Mouse (Mus musculus) left cerebral cortex, adult 8-10 months (tissue): Measurements from ENCODE around the gene Gm9922. TPM values are rescaled to one million over a fixed set of nuclear protein-coding genes. Genes with fewer than 3 reads are reported as not detected.
A peak's percentile ranks its signal among the peaks of the same experiment; 100 is the strongest.

Source experiments
- DNase-seq, 2 experiments: peaks; one replicate each; pipeline ENCODE4 v3.0.0; 2022; ENCODE audit warnings: low spot score in 2 of 2
- total RNA-seq, 4 experiments: library from RNA; stranded (reverse); gene quantifications; 2 replicates each; pipeline ENCODE4 v1.2.4; 2022

The Gm9922 gene
- not detected for total RNA-seq

DNA sequence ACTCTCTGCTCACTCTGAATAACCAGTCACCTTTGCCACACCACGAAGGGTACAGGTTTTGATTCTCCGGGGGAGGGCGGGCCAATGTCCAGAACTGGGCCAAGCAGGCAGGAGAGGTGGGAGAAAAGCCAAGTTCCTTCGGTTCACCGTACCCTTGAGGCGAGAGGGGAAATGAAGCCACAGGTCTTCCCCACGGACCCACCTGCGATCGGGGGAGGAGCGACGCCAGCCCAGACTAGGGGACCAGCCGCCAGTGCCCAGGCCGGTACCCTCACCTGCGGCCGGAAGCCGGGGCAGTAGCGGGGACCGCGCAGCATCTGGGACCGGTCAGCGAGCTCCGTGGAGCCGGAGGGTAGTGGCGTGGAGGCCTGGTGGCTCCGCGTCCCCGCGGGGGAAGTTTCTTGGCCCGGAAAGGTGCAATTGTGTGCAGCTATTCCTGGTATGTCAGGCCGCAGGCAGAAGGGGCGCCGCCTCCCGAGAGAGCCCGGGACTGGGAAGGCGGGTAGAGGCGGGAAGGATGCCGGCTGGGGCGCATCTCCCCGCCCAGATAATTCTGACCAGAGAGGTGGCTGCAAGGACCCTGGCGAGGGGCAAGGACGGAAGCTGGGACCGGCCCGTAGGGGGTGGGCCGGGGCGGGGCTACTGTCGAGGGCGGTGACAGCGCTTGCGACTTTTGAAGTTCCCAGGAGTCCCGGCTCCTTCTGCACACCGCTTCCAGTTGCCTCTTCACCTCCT, at the start of gene Gm9922, which contains the start of gene Lmo7:
Gene Gm9922 (minus strand): TSS at position 578 of the 735 bp plus-strand sequence.
Gene Lmo7 (plus strand): TSS at position 721 of the 735 bp plus-strand sequence.
- peak; percentile 6 to 14 for DNase-seq

DNA sequence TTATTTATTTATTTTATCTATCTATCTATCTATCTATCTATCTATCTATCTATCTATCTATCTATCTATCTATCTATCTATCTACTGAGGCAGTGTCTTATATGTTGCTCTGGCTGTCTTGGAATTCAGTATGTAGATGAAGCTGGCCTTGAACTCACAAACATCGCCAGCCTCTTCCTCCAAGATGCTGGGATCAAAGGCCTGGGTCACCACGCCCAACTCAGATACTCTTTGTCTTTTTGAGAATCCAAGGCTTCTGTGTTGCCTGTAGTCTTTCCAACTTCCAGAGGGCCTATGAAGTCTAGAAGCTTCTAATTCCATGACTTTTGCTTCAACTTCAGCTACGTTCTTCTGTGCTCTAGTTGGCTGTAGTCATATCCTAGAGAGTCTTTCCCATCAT, 48.8 kb upstream of the Gm9922 start:
- DNase-seq = no peak

DNA sequence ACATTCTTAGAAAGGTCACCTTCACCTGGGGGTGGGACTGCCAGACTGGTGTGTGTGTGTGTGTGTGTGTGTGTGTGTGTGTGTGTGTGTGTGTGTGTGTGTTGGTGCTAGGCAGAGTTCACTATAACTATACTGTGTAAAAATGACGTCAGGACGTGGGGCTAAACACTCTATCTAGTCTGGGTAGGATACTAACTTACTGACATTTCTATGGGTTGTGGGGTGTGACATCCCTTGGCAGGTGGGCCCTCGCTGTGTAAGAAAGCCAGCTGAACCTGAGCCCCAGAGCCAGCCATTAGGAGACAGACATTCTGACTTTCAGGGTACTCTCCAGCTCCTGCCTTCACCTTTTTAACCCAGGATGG, 47.5 kb upstream of the Gm9922 start:
- no peak for DNase-seq

DNA sequence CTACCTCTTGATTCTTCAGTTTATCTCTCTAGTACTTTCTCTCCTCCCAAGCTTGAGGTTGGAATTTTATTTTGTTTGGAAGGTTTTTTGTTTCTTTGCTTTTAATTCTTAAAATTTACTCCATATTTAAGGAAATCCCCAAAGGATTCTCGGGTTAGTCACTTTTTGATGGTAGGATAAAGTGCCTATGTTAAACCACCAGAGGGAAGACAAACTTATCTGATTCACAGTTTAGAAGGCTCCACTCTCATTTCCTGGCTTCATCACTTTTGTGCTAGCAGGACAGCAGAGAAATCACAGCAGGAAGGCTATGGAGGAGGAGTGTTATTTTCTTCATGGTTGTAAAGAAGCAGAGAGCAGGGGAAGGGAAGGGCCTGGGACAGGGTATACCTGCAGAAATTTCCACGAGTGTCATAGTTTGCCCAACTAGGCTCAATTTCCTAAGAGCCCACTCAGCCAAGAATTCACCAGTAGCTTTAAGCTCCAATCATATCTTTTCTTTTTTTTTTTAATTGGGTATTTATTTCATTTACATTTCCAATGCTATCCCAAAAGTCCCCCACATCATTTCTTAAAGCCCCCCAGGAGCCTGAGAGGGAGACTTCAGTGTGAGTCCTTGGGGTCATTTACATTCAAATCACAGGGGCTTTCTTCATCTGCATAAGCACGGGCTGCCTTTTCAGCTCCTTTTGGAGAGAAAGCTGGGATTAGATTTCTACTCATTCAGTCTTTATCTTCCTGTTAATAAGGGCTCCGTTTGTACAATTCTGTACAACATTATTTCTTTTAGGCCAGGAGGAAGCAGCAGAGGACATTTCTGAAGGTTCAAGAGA, 46.9 kb upstream of the Gm9922 start:
- DNase-seq = no peak

DNA sequence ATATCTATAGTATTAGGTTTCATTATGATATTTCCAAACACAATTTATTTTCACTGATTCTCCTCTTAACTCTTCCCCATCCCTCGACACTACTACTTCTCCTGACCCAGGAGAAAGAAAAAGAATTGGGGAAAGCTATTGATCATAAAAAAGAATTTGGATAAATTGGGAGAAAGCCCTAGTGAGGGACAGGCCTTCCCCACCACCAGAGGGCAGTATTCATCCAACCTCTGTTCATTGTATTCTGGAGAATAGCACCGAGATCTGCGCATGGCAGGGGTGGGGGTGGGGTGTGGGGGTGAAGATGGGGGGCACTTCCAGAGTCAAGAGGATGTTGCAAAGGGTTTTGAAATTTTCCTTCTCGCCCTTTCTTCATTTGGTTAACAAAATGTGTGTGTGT, 45.0 kb upstream of the Gm9922 start:
- DNase-seq = no peak

DNA sequence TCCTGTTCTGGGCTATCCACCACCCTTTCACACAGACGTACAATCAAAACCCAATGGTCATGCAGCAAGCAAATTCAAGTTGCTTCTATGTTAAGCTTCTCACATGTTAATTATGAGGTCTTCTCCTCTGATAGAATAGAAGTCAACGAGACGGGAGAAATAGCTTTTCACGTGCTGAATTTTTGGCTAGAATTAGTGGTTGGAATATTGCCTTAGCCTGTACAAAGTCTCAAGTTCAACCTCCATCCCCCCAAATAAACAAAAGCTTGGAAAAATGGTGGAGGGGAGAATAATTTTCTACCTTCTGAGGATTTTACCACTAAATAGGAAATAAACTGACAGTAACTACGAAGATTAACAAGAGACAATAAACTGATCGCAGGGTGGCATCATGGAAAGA, 42.1 kb upstream of the Gm9922 start:
- no peak for DNase-seq

DNA sequence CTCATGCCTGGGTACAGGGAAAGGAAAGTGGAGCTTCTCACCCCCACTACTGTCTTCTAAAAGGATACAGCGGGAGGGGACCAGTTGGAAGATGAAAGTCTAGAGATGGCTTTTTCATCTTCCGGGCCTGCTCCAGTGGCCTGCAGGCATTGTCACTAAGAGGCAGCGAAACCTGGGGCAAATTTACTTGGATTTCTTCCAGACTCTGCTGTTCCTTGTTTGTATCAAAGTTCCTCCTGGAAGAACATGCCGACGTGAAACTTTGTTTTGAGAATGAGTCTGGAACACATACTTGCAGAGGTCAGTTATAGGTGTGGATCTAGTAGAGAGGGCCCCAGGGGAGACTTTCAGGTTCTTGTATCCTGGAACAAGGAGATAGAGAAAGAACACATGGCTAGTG, 41.7 kb upstream of the Gm9922 start:
- no peak for DNase-seq

DNA sequence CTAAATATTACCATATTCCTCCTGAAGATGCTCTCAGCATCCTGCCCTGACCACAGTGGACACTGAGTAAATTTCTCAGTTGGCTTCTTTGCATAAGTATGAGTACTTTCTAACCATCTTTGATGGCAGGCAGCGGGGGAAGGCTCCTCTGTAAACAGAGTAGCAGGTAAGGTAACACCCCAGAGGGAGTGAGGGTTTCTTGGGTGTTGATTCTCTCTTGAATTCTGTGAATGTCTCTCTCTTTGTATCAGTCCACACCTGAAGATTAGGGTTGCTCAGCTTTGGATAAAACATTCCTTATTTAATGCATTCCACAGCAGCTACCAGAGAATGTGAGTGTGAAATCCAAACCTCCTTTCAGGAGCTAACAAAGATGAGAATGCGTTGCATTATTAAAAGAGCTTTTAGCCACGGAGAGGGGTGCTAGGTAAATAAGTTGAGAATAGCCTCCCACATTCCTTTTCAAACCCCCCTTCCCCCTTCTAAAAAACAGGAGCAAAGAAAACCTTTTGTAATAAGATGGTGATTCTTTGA, 34.2 kb upstream of the Gm9922 start:
- no peak for DNase-seq

DNA sequence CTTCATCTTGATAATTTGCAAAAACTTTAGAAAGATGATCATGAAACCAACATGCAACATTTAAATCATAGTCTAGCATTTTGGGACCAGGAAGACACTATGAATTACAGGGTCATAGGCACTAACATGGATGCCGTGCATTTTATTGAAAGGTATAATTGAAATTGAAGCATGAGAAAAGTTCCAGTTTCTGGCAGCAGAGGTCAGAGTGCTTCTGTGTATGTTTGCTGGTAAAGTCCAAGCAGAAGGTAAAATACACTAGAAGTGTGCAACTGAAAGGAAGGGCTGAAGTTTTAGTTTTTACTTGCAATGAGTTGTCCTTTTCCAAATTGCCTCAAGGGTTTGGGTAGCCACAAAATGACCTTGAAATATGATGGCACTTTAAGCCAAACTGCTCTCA, 32.7 kb upstream of the Gm9922 start:
- no peak for DNase-seq

DNA sequence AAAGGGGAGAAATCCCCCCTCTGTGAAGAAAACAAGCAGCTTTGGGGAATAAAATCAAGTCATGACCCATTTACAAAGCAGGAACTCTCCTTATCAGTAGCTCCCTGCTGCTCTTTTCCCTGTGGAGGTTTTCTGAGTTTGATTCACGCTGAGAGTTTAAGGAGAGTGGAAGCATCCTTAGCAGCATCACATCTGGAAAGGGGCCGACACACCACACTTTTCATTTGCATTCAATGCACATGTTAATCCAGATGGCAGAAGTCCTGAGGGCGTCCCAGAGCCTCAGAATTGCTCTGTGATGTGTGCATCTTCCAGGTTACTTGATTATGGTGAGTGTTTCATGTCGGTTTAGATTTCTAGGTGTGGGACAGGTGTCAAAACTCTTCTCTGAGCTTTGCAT, 25.8 kb upstream of the Gm9922 start:
- DNase-seq = no peak

DNA sequence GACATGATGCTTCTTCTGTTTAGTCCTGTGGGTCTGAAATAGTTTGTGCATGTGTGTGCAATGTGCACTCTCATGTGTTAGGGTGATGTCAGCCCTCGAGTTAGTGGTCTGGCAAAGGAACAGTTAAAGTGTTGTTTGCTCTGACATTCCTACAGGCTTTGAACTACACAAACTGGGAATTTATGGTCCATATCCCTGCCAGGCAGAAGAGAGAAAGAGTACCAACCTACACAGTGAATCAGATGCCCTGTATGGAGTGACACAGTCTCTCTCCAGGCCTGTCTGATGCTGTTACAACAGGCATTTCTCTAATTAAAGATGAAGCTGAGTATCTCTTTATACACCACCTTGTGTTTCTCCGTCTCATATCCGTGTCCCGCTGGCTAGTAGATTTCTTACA, 21.3 kb upstream of the Gm9922 start:
- DNase-seq = no peak

DNA sequence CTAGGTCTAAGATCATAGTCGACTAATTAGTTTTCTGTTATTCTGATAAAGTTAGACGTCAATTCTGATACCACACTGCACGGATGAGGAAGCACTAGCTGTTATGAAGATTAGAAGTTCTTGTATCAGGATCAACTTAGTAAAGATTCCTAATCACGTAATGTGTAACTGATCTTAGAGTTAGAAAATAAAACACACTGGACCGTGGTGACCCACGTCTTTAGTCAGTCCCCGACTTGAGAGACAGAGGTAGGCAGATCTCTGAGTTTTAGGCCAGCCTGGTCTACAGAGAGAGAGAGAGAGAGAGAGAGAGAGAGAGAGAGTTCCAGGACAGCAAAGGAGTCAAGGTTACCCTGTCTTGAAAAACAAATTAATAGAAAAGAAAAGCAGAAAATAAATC, 18.8 kb upstream of the Gm9922 start:
- no peak for DNase-seq

DNA sequence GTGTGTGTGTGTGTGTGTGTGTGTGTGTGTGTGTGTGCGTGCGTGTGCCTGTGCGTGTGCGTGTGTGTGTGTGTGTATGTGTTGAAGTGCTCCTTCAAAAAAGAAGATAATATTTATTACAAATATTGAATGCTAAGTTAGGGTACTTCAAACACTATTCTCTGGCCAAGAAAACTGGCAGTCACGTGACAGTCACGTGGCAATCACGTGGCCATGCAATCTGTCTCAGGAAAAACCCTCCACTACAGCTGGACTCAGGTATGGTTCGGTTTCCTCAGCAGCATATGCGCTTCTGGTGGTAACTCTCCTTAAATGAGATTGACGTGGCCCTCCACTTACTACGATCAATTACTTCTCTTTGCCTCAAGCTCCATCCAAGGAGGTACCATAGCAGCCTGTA, 18.2 kb upstream of the Gm9922 start:
- no peak for DNase-seq

DNA sequence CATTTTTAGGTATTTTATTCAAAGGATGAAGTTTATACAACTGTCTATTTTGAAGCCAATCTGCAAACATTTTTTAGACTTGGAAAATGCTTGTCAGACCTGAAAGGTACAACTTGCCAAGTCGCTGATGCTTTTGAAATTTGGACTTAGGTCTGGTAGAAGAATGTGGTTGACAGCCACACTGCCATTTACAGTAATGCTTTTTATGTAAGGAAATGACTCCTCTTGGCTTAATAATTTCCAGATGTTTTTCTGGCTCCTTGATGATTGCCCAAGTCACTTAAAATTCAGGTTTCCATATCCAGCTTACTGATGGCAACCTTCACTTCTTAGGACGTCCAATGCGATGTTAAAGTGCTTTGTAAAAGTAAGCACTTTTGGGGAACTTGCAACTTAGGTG, 17.0 kb upstream of the Gm9922 start:
- no peak for DNase-seq

DNA sequence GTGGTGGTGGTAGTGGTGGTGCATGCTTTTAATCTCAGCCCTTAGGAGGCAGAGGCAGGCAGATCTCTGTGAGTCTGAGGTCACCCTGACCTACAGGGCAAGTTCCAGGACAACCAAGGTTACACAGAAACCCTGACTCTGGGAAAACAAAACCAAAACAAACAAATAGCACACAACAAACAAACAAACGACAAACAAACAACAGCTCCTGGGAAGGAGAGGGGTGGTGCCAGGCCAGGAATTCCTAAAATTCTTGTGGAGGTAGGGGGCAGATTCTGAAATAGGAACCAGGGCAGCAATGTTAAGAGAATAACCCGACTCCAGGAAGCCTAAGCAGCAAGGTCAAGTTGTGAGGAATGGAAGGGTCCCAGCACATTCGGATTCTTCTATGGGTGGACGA, 7.9 kb upstream of the Gm9922 start:
- no peak for DNase-seq

DNA sequence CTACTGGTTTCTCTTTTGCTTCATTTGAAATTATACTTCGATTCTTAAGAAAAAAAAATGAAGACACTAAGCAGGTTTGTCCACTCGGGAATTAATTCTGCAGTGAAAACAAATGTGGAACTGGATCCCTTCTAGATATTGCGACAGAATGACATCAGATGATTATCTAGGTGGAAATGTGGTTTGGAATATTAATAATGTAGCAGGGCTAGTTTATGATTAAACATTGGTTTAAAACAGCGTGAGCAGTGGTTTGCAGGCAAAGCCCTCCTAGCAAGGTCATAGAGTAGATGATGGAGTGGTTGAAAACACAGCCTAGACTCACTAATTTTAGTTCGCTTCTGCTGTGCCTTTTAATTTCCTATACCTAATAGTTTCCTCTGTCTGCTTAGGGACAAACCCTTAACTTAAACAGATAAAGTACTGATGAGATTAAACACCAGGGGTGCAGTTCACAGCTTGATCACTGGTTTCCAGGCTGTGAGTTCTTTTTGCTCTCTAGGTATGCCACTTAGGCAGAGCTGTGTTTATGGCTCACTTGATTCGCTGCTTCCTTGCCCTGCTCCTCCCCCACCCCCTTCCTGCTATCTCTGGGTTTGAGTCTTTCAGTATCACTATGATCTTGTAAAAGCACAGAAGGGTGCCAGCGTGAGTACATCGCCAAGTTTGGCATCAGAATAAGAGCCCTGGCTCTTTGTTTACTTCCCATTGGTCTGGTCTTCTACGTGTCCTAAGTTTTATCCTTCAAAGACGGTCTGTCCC, 4.1 kb upstream of the Gm9922 start:
- DNase-seq = no peak

DNA sequence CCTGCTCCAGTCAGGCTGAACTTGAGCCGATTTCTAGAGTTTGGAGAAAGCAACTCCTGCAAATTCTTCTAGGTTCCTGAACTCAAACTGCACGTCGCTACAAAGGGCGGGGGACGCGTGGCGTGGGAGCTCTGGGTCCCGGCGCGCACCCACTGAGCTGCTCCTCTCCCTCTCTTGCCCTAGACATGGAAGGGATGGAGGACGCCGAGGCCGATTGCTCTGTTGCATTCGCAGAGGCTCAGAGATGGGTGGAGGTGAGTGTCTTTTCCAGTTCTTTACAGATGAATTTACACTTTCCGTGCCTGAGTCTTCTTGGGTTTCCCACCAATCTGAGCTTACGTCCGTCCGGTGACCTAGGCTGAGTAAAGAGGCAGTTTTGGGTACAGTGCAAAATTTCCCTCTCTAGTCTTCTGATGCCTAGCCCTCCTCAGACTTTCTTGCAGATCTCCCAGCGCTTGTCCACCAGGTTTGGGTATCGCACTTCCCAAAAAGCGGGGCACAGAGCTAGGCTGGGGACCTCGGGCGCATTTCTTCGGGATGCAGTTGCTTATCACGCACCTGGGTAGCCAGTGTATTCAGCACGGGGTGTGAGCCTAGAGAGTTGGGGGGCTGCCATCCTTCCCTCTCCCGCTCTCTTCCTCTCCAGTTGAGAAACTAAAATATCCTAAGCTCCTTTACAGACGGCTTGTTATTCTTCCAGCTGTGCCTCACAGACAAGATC, 518 bp upstream of the Gm9922 start:
- DNase-seq = peak in 1 of 2 experiments; percentile 4

DNA sequence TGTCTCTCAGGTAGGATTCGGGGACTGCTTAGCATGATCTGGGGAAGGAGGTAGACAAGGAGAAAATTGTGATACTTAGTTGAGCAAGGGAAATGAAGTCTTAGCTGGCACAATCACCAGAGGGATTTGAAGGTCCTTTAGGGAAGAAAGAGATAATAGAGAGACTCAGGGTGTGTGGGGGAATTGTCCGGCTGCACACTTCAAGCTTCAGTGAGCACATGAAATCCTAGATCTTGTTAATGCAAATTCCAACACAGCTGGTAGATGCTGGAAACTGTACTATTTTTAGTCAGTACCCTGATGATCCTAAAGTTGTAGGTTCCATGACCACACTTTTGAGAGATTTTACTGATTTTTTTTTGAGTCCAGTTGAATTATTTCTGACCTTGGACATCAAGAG, 15.2 kb downstream of the Gm9922 start:
- DNase-seq = no peak

DNA sequence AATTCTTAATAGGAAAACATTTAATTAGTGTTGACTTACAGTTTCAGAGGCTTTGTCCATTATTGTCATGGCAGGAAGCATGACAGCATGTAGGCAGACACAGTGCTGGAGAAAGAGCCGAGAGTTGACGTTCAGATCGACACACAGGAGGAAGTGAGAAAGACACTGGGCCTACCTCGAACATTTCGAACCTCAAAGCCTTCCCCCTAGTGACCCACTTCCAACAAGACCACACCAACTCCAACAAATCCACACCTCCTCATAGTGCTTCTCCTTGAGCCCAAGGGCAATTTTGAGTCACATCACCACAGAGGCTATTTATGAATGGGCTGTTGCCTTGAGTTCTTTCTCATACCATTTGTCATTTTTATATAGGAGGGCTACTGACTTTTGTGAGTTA, 22.5 kb downstream of the Gm9922 start:
- DNase-seq = no peak

DNA sequence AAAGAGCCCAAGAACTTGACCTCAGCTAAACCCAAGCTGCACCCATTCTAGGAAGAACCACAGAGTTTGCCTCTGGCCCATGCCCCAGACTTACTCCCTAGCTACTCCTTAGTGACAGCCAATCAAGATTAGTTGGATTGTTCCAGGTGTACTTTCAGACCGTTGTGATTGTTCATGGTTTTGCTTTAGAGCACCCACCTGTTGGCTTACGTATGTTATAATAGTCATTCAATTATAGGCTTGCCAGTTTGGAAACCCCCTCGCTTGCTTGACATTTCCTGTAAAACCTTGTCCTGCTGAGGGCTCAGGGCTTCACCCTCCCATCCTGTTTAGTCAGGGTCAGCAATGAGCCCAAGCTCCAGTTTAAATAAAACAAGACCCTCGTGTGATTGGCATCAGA, 25.1 kb downstream of the Gm9922 start:
- no peak for DNase-seq

DNA sequence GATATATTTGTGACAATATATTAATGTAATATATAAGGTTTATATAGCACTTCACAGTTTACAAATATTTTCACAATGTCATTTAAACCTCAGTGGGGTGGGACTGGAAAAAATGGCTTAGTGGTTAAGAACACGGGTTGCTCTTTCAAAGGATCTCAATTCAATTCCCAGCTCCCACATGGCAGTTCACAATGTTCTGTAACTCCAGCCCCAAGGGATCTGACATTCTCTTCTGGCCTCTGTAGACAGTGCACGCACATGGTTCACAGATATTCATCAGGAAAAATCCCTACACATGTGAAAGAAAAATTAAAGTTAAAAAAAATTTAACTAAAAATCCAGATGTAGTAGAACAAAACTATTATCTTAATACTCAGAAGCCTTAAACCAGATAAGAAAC, 41.2 kb downstream of the Gm9922 start:
- DNase-seq = no peak
